Mouse (Mus musculus) hindbrain, postnatal 0 days (tissue): ENCODE measurements at regions not wholly inside any gene's neighbourhood (a gene's known extent, or its start where the extent isn't known, plus 50 kb on each side); places are given as distances from the start of the nearest gene placed in this dataset.

Source experiments
- ATAC-seq: fragments of 200-750 bp; cut with Nextera tagmentation; 2 replicates; pipeline ENCODE4 v1.8.0; 2017; ENCODE audit warnings: mild to moderate bottlenecking, moderate TSS enrichment, moderate library complexity
- DNase-seq: peaks from one replicate; pipeline ENCODE4 v3.0.0-alpha.2; 2015; ENCODE audit warnings: low spot score
- H3K27ac ChIP-seq: fragments of 300-500 bp; sonication (generic); 2 replicates; pipeline ENCODE4 v1.5.1; 2014; ENCODE audit warnings: mild to moderate bottlenecking
- H3K27me3 ChIP-seq: fragments of 300-500 bp; sonication (generic); 2 replicates; pipeline ENCODE4 v1.6.1; 2014; ENCODE audit warnings: low read length, mixed read lengths; ENCODE audit not compliant: insufficient read depth
- H3K36me3 ChIP-seq: fragments of 300-500 bp; sonication (generic); 2 replicates; pipeline ENCODE4 v1.6.1; 2014; ENCODE audit warnings: low read length, mixed read lengths; ENCODE audit not compliant: insufficient read depth
- H3K4me1 ChIP-seq: fragments of 300-500 bp; sonication (generic); 2 replicates; pipeline ENCODE4 v1.6.1; 2014; ENCODE audit warnings: antibody characterized with exemption, low read length, mixed read lengths; ENCODE audit not compliant: insufficient read depth
- H3K4me2 ChIP-seq: fragments of 300-500 bp; sonication (generic); 2 replicates; pipeline ENCODE4 v1.6.1; 2014; ENCODE audit warnings: low read depth, mild to moderate bottlenecking, low read length, moderate library complexity, mixed read lengths
- H3K4me3 ChIP-seq: fragments of 300-500 bp; sonication (generic); 2 replicates; pipeline ENCODE4 v1.5.1; 2014; ENCODE audit warnings: low read length
- H3K9ac ChIP-seq: fragments of 300-500 bp; sonication (generic); replicated peaks from 2 replicates; pipeline ENCODE4 v1.6.1; 2014; ENCODE audit warnings: mild to moderate bottlenecking, low read length, moderate library complexity, mixed read lengths
- H3K9me3 ChIP-seq: fragments of 300-500 bp; sonication (generic); 2 replicates; pipeline ENCODE4 v1.6.1; 2016; ENCODE audit warnings: low read length, mixed read lengths
- CTCF ChIP-seq: IDR thresholded peaks from 2 replicates; pipeline ENCODE4 v1.5.1; 2016; ENCODE audit warnings: antibody characterized with exemption, control low read depth, low read depth
- WGBS: fragments of 180-500 bp; shearing (Covaris S2); extraction: QIAGEN DNeasy Blood & Tissue Kit; methylation state at CpG from one replicate; pipeline ENCODE4 v1.1.7; 2014; 5-methylcytosine and 5-hydroxymethylcytosine counted together

- peak overlapping the region; percentile 1; the same call in 1 of the 2 replicates for H3K27ac ChIP-seq
- no peaks in the 10 kb centered on the region for H3K9me3 ChIP-seq
- DNase-seq, result peak; percentile 82
- no peak overlapping the region for H3K9ac ChIP-seq
- H3K36me3 ChIP-seq, result no peaks in the 10 kb centered on the region
- ATAC-seq, result peak; percentile 56; the same call in 1 of the 2 replicates
- peak; percentile 83 for TF ChIP-seq CTCF
- H3K4me2 ChIP-seq, result peak overlapping the region; percentile 39
- peak overlapping the region; percentile 2; the same call in 1 of the 2 replicates for H3K4me3 ChIP-seq
- no peaks in the 10 kb centered on the region for H3K27me3 ChIP-seq
- WGBS, result 12% methylated on average over 5 of the region's 5 CpGs
- H3K4me1 ChIP-seq, result peaks cover 9% of the 10 kb centered on the region; the same call in 1 of the 2 replicates
Observed at GRCm38 (mm10) chr2:46443686-46444180, 1326.5 kb upstream of the Zeb2 start.

GRCm38 (mm10) chr2:46443061-46443685 lies 1326.0 kb upstream of the Zeb2 start:
- peak overlapping the region; percentile 39 for H3K4me2 ChIP-seq
- H3K27me3 ChIP-seq, result no peaks in the 10 kb centered on the region
- no peaks in the 10 kb centered on the region for H3K9me3 ChIP-seq
- no peak overlapping the region for H3K9ac ChIP-seq
- H3K36me3 ChIP-seq, result no peaks in the 10 kb centered on the region
- TF ChIP-seq CTCF, result no peak
- 55% methylated on average over 6 of the region's 6 CpGs for WGBS
- H3K4me1 ChIP-seq, result peaks cover 9% of the 10 kb centered on the region; the same call in 1 of the 2 replicates
- ATAC-seq (peak; percentile 35; the same call in 1 of the 2 replicates), DNase-seq (no peak)
- peak overlapping the region; percentile 1; the same call in 1 of the 2 replicates for H3K27ac ChIP-seq
- peak overlapping the region; percentile 2; the same call in 1 of the 2 replicates for H3K4me3 ChIP-seq

GRCm38 (mm10) chr2:46442576-46442975 lies 1325.4 kb upstream of the Zeb2 start:
- Histone ChIP-seq H3K27me3 (no peaks in the 10 kb centered on the region), H3K36me3 (no peaks in the 10 kb centered on the region), H3K4me3 (no peak overlapping the region), H3K9ac (no peak overlapping the region), H3K4me1 (peaks cover 9% of the 10 kb centered on the region; the same call in 1 of the 2 replicates), H3K9me3 (no peaks in the 10 kb centered on the region), H3K4me2 (no peak overlapping the region), H3K27ac (no peak overlapping the region)
- ATAC-seq (no peak), DNase-seq (no peak)
- TF ChIP-seq CTCF, result no peak
- WGBS, result 65% methylated on average over 6 of the region's 6 CpGs

- no peak overlapping the region for H3K9ac ChIP-seq
- ATAC-seq (no peak), DNase-seq (no peak)
- H3K4me3 ChIP-seq, result no peak overlapping the region
- no peaks in the 10 kb centered on the region for H3K9me3 ChIP-seq
- no peak for TF ChIP-seq CTCF
- no peak overlapping the region for H3K27ac ChIP-seq
- no peaks in the 10 kb centered on the region for H3K36me3 ChIP-seq
- peaks cover 9% of the 10 kb centered on the region; the same call in 1 of the 2 replicates for H3K4me1 ChIP-seq
- no peak overlapping the region for H3K4me2 ChIP-seq
- WGBS, result 87% methylated on average over 8 of the region's 8 CpGs
- H3K27me3 ChIP-seq, result no peaks in the 10 kb centered on the region
Observed at GRCm38 (mm10) chr2:46441927-46442326, 1324.7 kb upstream of the Zeb2 start.

- 90% methylated on average over 5 of the region's 5 CpGs for WGBS
- no peaks in the 10 kb centered on the region for H3K36me3 ChIP-seq
- H3K27me3 ChIP-seq, result no peaks in the 10 kb centered on the region
- H3K4me3 ChIP-seq, result no peak overlapping the region
- no peak overlapping the region for H3K9ac ChIP-seq
- H3K4me1 ChIP-seq, result peaks cover 9% of the 10 kb centered on the region; the same call in 1 of the 2 replicates
- no peaks in the 10 kb centered on the region for H3K9me3 ChIP-seq
- TF ChIP-seq CTCF, result no peak
- H3K27ac ChIP-seq, result no peak overlapping the region
- DNase-seq, result no peak
- no peak for ATAC-seq
- no peak overlapping the region for H3K4me2 ChIP-seq
Observed at GRCm38 (mm10) chr2:46441348-46441747, 1324.2 kb upstream of the Zeb2 start.

- Histone ChIP-seq H3K27ac (no peak overlapping the region), H3K4me1 (peaks cover 9% of the 10 kb centered on the region; the same call in 1 of the 2 replicates), H3K36me3 (no peaks in the 10 kb centered on the region), H3K4me2 (no peak overlapping the region), H3K27me3 (no peaks in the 10 kb centered on the region), H3K4me3 (no peak overlapping the region), H3K9ac (no peak overlapping the region), H3K9me3 (no peaks in the 10 kb centered on the region)
- no peak for TF ChIP-seq CTCF
- no peak for ATAC-seq
- WGBS, result 85% methylated on average over 2 of the region's 2 CpGs
- DNase-seq, result no peak
Observed at GRCm38 (mm10) chr2:46440038-46440437, 1322.8 kb upstream of the Zeb2 start.

- Histone ChIP-seq H3K4me3 (no peak overlapping the region), H3K36me3 (no peaks in the 10 kb centered on the region), H3K4me2 (no peak overlapping the region), H3K27ac (no peak overlapping the region), H3K9ac (no peak overlapping the region), H3K4me1 (no peaks in the 10 kb centered on the region), H3K9me3 (no peaks in the 10 kb centered on the region), H3K27me3 (no peaks in the 10 kb centered on the region)
- ATAC-seq (no peak), DNase-seq (no peak)
- TF ChIP-seq CTCF, result no peak
- 92% methylated on average over 1 of the region's 1 CpGs for WGBS
Observed at GRCm38 (mm10) chr2:46418281-46418680, 1301.1 kb upstream of the Zeb2 start.
